Mouse (Mus musculus): Measurements from ENCODE around the gene Olfr560. TPM values are rescaled to one million over a fixed set of nuclear protein-coding genes. Genes with fewer than 3 reads are reported as not detected.

Gene Olfr560
- not detected for total RNA-seq (2023)

GRCm38 (mm10) chr7:102759266-102759665 lies at the start of gene Olfr560, which contains the start of gene Olfr78:
TSS of gene Olfr560 (minus strand) at chr7:102759366.
TSS of gene Olfr78 (minus strand) at chr7:102759471.

GRCm38 (mm10) chr7:102803180-102803579 lies 44.0 kb upstream of the Olfr560 start, which contains the start of gene Olfr564:
TSS of gene Olfr564 (plus strand) at chr7:102803480.

GRCm38 (mm10) chr7:102770921-102771320 lies 11.8 kb upstream of the Olfr560 start, which contains the start of gene Olfr561:
TSS of gene Olfr561 (plus strand) at chr7:102771221.

GRCm38 (mm10) chr7:102727391-102727790 lies 31.8 kb downstream of the Olfr560 start, which contains the start of gene Olfr559:
TSS of gene Olfr559 (minus strand) at chr7:102727491.

GRCm38 (mm10) chr7:102718970-102719369 lies 40.2 kb downstream of the Olfr560 start, which contains the start of gene Olfr33:
TSS of gene Olfr33 (minus strand) at chr7:102719070.

GRCm38 (mm10) chr7:102701915-102702314 lies 57.3 kb downstream of the Olfr560 start, which contains the start of gene Olfr558:
TSS of gene Olfr558 (plus strand) at chr7:102702215.

Other genes starting within 250 kb of the Olfr560 start
- not detected for gene Olfr547, start 224.6 kb downstream of the Olfr560 start, total RNA-seq (2023)
- not detected for gene Olfr548-ps1, start 218.5 kb downstream of the Olfr560 start, total RNA-seq (2023)
- not detected for gene Olfr549, start 209.5 kb downstream of the Olfr560 start, total RNA-seq (2023)
- 10 to 100 TPM; 48.7 to 64.4 TPM for gene Trim21, start 193.9 kb downstream of the Olfr560 start, total RNA-seq (2023)
- not detected for gene Olfr550, start 187.9 kb downstream of the Olfr560 start, total RNA-seq (2023)
- gene Olfr551, start 167.5 kb downstream of the Olfr560 start, total RNA-seq (2023): not detected
- not detected for gene Olfr552, start 161.6 kb downstream of the Olfr560 start, total RNA-seq (2023)
- gene Olfr553, start 141.1 kb downstream of the Olfr560 start, total RNA-seq (2023): not detected
- gene Olfr554, start 120.9 kb downstream of the Olfr560 start, total RNA-seq (2023): not detected
- gene Olfr555, start 100.5 kb downstream of the Olfr560 start, total RNA-seq (2023): not detected
- gene Olfr556, start 94.5 kb downstream of the Olfr560 start, total RNA-seq (2023): not detected
- 10 to 100 TPM; 12.1 to 15.4 TPM for gene Trim68, start 72.0 kb downstream of the Olfr560 start, total RNA-seq (2023)
- gene Olfr557, start 63.5 kb downstream of the Olfr560 start, total RNA-seq (2023): not detected
- gene Olfr558, start 57.2 kb downstream of the Olfr560 start, total RNA-seq (2023): not detected
- not detected for gene Olfr33, start 40.3 kb downstream of the Olfr560 start, total RNA-seq (2023)
- gene Olfr559, start 31.9 kb downstream of the Olfr560 start, total RNA-seq (2023): not detected
- gene Olfr78, start 105 bp upstream of the Olfr560 start, total RNA-seq (2023): not detected
- gene Olfr561, start 11.9 kb upstream of the Olfr560 start, total RNA-seq (2023): not detected
- not detected for gene Olfr564, start 44.1 kb upstream of the Olfr560 start, total RNA-seq (2023)
- gene Olfr566, start 99.4 kb upstream of the Olfr560 start, total RNA-seq (2023): not detected
- not detected for gene Olfr568, start 117.8 kb upstream of the Olfr560 start, total RNA-seq (2023)
- gene Olfr569, start 131.5 kb upstream of the Olfr560 start, total RNA-seq (2023): not detected
- not detected for gene Olfr570, start 135.2 kb upstream of the Olfr560 start, total RNA-seq (2023)
- gene Olfr571, start 158.2 kb upstream of the Olfr560 start, total RNA-seq (2023): under 1 TPM; 0.12 to 0.17 TPM
- gene Olfr572, start 165.0 kb upstream of the Olfr560 start, total RNA-seq (2023): not detected
- gene Olfr573-ps1, start 183.2 kb upstream of the Olfr560 start, total RNA-seq (2023): not detected
- gene Olfr574, start 189.1 kb upstream of the Olfr560 start, total RNA-seq (2023): not detected
- not detected for gene Olfr575, start 199.4 kb upstream of the Olfr560 start, total RNA-seq (2023)
- gene Olfr576, start 203.3 kb upstream of the Olfr560 start, total RNA-seq (2023): not detected
- gene Olfr577, start 216.6 kb upstream of the Olfr560 start, total RNA-seq (2023): not detected
- not detected for gene Olfr578, start 230.0 kb upstream of the Olfr560 start, total RNA-seq (2023)